Mouse (Mus musculus): ENCODE measurements at regions not wholly inside any gene's neighbourhood (a gene's known extent, or its start where the extent isn't known, plus 50 kb on each side); places are given as distances from the start of the nearest gene placed in this dataset.

DNA sequence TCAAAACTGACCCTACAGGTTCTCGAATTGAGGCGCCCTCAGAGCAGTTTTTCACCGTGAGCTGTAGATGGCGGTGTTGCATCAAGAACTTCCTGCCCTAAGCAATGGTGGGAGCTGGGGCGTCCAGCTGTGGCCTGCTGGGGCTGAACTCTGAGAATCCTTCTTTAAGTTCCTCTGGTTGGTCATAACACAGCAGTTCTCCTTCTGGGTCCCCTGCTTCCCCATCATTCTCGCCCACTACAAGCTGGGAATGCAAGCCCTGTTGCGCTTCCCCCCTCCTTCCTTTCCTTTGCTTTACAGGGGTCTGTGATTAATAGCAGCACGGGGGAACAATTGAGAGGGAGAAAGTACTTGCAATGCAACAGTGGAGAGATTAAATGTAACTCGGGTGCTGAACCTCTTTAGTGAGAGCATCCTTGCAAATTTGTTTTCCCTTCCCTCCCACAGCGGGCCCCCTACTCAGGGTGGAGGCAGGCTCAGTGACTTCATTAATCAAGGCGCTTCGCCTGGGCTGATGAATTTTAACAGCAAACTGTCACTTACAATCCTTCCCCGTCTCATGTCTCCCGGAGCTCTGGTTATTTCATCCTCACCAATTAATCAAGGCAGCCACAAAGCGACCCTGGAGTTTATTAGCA lies 794.3 kb upstream of the Api5 start:
- DNase-seq, result peak; percentile 46

DNA sequence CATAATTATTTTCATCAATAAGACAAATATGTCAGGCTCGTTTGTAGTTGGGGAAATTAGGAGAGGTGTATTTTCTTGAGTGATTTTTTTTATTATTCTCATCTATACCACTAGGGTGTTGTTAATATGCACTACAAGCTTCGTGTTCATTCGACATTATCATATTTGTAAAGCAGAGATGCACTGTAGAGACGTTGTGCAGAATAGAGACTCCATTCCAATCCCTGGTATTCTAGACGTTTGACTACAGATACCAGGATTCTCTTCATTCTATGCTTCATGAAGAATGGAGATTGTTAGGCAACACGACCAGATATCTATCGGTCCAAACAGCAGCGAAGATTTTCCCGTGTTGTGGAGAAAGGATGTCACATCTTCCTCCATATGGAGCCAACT lies 793.8 kb upstream of the Api5 start:
- no peak for DNase-seq

DNA sequence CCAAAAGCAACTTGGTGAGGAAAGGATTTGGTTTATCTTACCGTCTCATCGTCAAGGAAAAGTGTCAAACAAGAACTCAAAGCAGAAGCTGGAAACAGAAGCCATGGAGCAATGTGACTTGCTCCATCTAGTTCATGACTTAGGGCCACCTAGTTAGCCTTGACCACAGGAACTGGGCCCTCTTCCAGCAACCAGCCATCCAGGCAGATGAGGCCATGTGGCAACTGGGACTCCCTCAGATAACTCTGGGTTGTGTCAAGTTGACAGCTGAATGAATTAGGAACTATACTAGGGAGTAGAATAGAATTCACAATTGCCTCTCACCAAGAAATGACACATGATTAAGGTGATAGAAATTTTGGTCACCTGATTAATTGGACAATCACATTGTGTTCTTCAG lies 791.5 kb upstream of the Api5 start:
- no peak for DNase-seq

DNA sequence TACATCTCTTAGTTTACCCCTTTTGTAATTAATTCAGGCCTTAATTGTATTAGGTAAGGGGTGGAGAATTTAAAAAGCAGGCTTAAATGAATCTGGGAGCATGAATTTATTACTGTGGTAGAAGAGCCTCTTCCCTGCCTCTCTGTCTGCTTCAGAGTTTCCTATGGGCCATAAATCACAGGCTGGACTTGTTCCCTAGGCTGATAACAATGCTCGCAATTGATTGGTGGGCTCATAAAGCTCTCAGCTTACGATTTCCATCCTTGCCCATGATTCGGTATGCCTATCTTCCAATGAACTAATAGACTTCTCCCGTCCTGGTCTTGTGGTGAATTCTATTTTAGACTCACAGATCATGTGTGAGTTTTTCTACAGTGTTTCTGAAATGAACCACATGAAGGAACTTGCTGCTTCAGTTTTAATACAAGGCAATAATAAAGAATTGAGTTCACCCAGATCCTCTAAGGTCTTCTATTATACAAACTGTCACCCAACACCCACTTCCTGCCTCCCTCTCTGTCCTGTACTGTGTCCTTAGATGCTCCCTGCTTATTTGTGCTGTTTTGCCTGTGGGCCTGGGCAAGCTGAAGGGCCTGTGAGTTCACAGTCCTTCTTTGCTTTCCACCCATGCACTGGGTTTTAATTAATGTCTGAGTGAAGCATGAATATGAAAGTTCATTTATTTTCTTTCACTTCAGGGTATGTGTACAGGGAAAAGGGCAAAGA lies 772.4 kb upstream of the Api5 start:
- no peak for DNase-seq
